Mouse (Mus musculus): ENCODE data around the gene Zbed6. TPM values are rescaled to one million over a fixed set of nuclear protein-coding genes. Genes with fewer than 3 reads are reported as not detected.

Gene Zbed6
- polyA plus RNA-seq, 1 experiment from 2014 or later: not detected

- no peaks in the 10 kb centered on the region for H3K36me3 ChIP-seq
- no peak for ATAC-seq
- no peak overlapping the region for H3K27ac ChIP-seq
- 0 out of 2 replicates have a peak overlapping the region, but pooled peaks have one; percentile 70 for H3K4me3 ChIP-seq (replicated peaks)
- peaks cover 25% of the 10 kb centered on the region for H3K4me1 ChIP-seq (replicated peaks)
- H3K4me2 ChIP-seq (replicated peaks): peak overlapping the region; percentile 66; the same call in 1 of the 2 replicates
- H3K9me3 ChIP-seq: no peaks in the 10 kb centered on the region
- WGBS: 62% methylated on average over 3 of the region's 3 CpGs
- no peaks in the 10 kb centered on the region for H3K27me3 ChIP-seq (replicated peaks)
- no peak overlapping the region for H3K9ac ChIP-seq
These were observed 1.8 kb downstream of the Zbed6 start for GRCm38 (mm10) chr1:133658878-133659277.

- Histone ChIP-seq H3K4me1 (replicated peaks) (peaks cover 25% of the 10 kb centered on the region), H3K36me3 (no peaks in the 10 kb centered on the region), H3K9me3 (no peaks in the 10 kb centered on the region), H3K4me3 (replicated peaks) (no peak overlapping the region), H3K27ac (no peak overlapping the region), H3K4me2 (replicated peaks) (no peak overlapping the region; the same call in 1 of the 2 replicates), H3K27me3 (replicated peaks) (no peaks in the 10 kb centered on the region), H3K9ac (no peak overlapping the region)
- no peak for ATAC-seq
- 54% methylated on average over 5 of the region's 5 CpGs for WGBS
These were observed 3.9 kb downstream of the Zbed6 start for GRCm38 (mm10) chr1:133656811-133657210.

GRCm38 (mm10) chr1:133653033-133653432 is 7.7 kb downstream of the Zbed6 start:
- H3K27ac ChIP-seq: no peak overlapping the region
- H3K4me1 ChIP-seq (replicated peaks): peaks cover 8% of the 10 kb centered on the region; the same call in 1 of the 2 replicates
- no peak overlapping the region for H3K4me3 ChIP-seq (replicated peaks)
- H3K9ac ChIP-seq: no peak overlapping the region
- WGBS: 95% methylated on average over 1 of the region's 1 CpGs
- H3K36me3 ChIP-seq: 0 out of 2 replicates have a peak, but pooled peaks cover 4% of the 10 kb centered on the region
- no peaks in the 10 kb centered on the region for H3K27me3 ChIP-seq (replicated peaks)
- H3K9me3 ChIP-seq: no peaks in the 10 kb centered on the region
- ATAC-seq: no peak
- H3K4me2 ChIP-seq (replicated peaks): no peak overlapping the region

- H3K27ac ChIP-seq: no peak overlapping the region
These were observed 10.2 kb downstream of the Zbed6 start for GRCm38 (mm10) chr1:133650288-133651055.

GRCm38 (mm10) chr1:133645652-133646051 is 15.0 kb downstream of the Zbed6 start:
- Histone ChIP-seq H3K4me2 (replicated peaks) (no peak overlapping the region), H3K9ac (no peak overlapping the region), H3K9me3 (no peaks in the 10 kb centered on the region), H3K36me3 (peaks cover 27% of the 10 kb centered on the region), H3K4me1 (replicated peaks) (no peaks in the 10 kb centered on the region), H3K27me3 (replicated peaks) (no peaks in the 10 kb centered on the region), H3K4me3 (replicated peaks) (no peak overlapping the region), H3K27ac (no peak overlapping the region)
- 91% methylated on average over 5 of the region's 5 CpGs for WGBS
- no peak for ATAC-seq

More at GRCm38 (mm10) chr1:133650288-133651055, 10.2 kb downstream of the Zbed6 start:
- no peaks in the 10 kb centered on the region for H3K9me3 ChIP-seq
- no peaks in the 10 kb centered on the region for H3K27me3 ChIP-seq (replicated peaks)
- ATAC-seq: no peak
- H3K9ac ChIP-seq: no peak overlapping the region
- H3K4me2 ChIP-seq (replicated peaks): no peak overlapping the region
- H3K4me3 ChIP-seq (replicated peaks): no peak overlapping the region
- H3K4me1 ChIP-seq (replicated peaks): peaks cover 3% of the 10 kb centered on the region; the same call in 1 of the 2 replicates
- peaks cover 8% of the 10 kb centered on the region for H3K36me3 ChIP-seq
- 99% methylated on average over 7 of the region's 7 CpGs for WGBS

GRCm38 (mm10) chr1:133641163-133641562 is 19.5 kb downstream of the Zbed6 start:
- Histone ChIP-seq H3K27ac (no peak overlapping the region), H3K36me3 (peaks cover 56% of the 10 kb centered on the region), H3K9me3 (no peaks in the 10 kb centered on the region), H3K27me3 (replicated peaks) (no peaks in the 10 kb centered on the region), H3K9ac (no peak overlapping the region), H3K4me2 (replicated peaks) (no peak overlapping the region), H3K4me3 (replicated peaks) (no peak overlapping the region), H3K4me1 (replicated peaks) (no peaks in the 10 kb centered on the region)
- WGBS: 89% methylated on average over 2 of the region's 2 CpGs
- ATAC-seq: no peak

GRCm38 (mm10) chr1:133638517-133638916 is 22.2 kb downstream of the Zbed6 start:
- Histone ChIP-seq H3K4me2 (replicated peaks) (no peak overlapping the region), H3K36me3 (peaks cover 61% of the 10 kb centered on the region), H3K4me3 (replicated peaks) (no peak overlapping the region), H3K4me1 (replicated peaks) (no peaks in the 10 kb centered on the region), H3K9ac (no peak overlapping the region), H3K27me3 (replicated peaks) (no peaks in the 10 kb centered on the region), H3K27ac (no peak overlapping the region), H3K9me3 (no peaks in the 10 kb centered on the region)
- WGBS: 87% methylated on average over 6 of the region's 6 CpGs
- ATAC-seq: no peak

GRCm38 (mm10) chr1:133632168-133632567 is 28.5 kb downstream of the Zbed6 start:
- H3K9ac ChIP-seq: no peak overlapping the region
- H3K4me2 ChIP-seq (replicated peaks): no peak overlapping the region
- no peak overlapping the region for H3K4me3 ChIP-seq (replicated peaks)
- no peak overlapping the region for H3K27ac ChIP-seq
- no peaks in the 10 kb centered on the region for H3K4me1 ChIP-seq (replicated peaks)
- peaks cover 41% of the 10 kb centered on the region for H3K36me3 ChIP-seq
- no peaks in the 10 kb centered on the region for H3K27me3 ChIP-seq (replicated peaks)
- no peak for ATAC-seq
- H3K9me3 ChIP-seq: no peaks in the 10 kb centered on the region
- WGBS: 82% methylated on average over 2 of the region's 2 CpGs

GRCm38 (mm10) chr1:133625052-133625451 is 35.6 kb downstream of the Zbed6 start:
- Histone ChIP-seq H3K4me2 (replicated peaks) (no peak overlapping the region), H3K4me1 (replicated peaks) (no peaks in the 10 kb centered on the region), H3K27ac (no peak overlapping the region), H3K27me3 (replicated peaks) (no peaks in the 10 kb centered on the region), H3K9me3 (no peaks in the 10 kb centered on the region), H3K9ac (no peak overlapping the region), H3K36me3 (peaks cover 53% of the 10 kb centered on the region), H3K4me3 (replicated peaks) (no peak overlapping the region)
- 74% methylated on average over 2 of the region's 2 CpGs for WGBS
- ATAC-seq: no peak

GRCm38 (mm10) chr1:133618311-133618710 is 42.4 kb downstream of the Zbed6 start:
- no peak for ATAC-seq
- H3K9me3 ChIP-seq: no peaks in the 10 kb centered on the region

GRCm38 (mm10) chr1:133617908-133618307 is 42.8 kb downstream of the Zbed6 start:
- Histone ChIP-seq H3K9ac (no peak overlapping the region), H3K27ac (no peak overlapping the region), H3K27me3 (replicated peaks) (no peaks in the 10 kb centered on the region), H3K4me1 (replicated peaks) (0 out of 2 replicates have a peak, but pooled peaks cover 4% of the 10 kb centered on the region), H3K4me3 (replicated peaks) (no peak overlapping the region), H3K36me3 (peaks cover 29% of the 10 kb centered on the region), H3K4me2 (replicated peaks) (no peak overlapping the region), H3K9me3 (no peaks in the 10 kb centered on the region)
- 44% methylated on average over 2 of the region's 2 CpGs for WGBS
- no peak for ATAC-seq

More at GRCm38 (mm10) chr1:133618311-133618710, 42.4 kb downstream of the Zbed6 start:
- H3K4me1 ChIP-seq (replicated peaks): 0 out of 2 replicates have a peak, but pooled peaks cover 4% of the 10 kb centered on the region
- H3K27ac ChIP-seq: no peak overlapping the region
- H3K36me3 ChIP-seq: peaks cover 32% of the 10 kb centered on the region
- no peaks in the 10 kb centered on the region for H3K27me3 ChIP-seq (replicated peaks)
- no peak overlapping the region for H3K4me2 ChIP-seq (replicated peaks)
- no peak overlapping the region for H3K4me3 ChIP-seq (replicated peaks)
- 63% methylated on average over 8 of the region's 8 CpGs for WGBS
- H3K9ac ChIP-seq: no peak overlapping the region

GRCm38 (mm10) chr1:133613817-133614216 is 46.9 kb downstream of the Zbed6 start:
- no peaks in the 10 kb centered on the region for H3K27me3 ChIP-seq (replicated peaks)
- WGBS: 80% methylated on average over 3 of the region's 3 CpGs
- peaks cover 8% of the 10 kb centered on the region for H3K36me3 ChIP-seq
- 0 out of 2 replicates have a peak, but pooled peaks cover 8% of the 10 kb centered on the region for H3K4me1 ChIP-seq (replicated peaks)
- no peak overlapping the region for H3K27ac ChIP-seq
- no peak overlapping the region for H3K4me3 ChIP-seq (replicated peaks)
- ATAC-seq: no peak
- H3K4me2 ChIP-seq (replicated peaks): no peak overlapping the region
- no peaks in the 10 kb centered on the region for H3K9me3 ChIP-seq
- no peak overlapping the region for H3K9ac ChIP-seq

- Histone ChIP-seq H3K27me3 (replicated peaks) (no peaks in the 10 kb centered on the region), H3K27ac (no peak overlapping the region), H3K4me1 (replicated peaks) (0 out of 2 replicates have a peak, but pooled peaks cover 8% of the 10 kb centered on the region), H3K9me3 (no peaks in the 10 kb centered on the region), H3K4me2 (replicated peaks) (no peak overlapping the region), H3K36me3 (peaks cover 4% of the 10 kb centered on the region; the same call in 1 of the 2 replicates), H3K9ac (no peak overlapping the region), H3K4me3 (replicated peaks) (no peak overlapping the region)
- WGBS: 75% methylated on average over 1 of the region's 1 CpGs
- no peak for ATAC-seq
These were observed 49.2 kb downstream of the Zbed6 start for GRCm38 (mm10) chr1:133611436-133611835.
